Mouse (Mus musculus) hindbrain, embryonic 15.5 days (tissue): ENCODE measurements around the gene Spry2. TPM values are rescaled to one million over a fixed set of nuclear protein-coding genes. Genes with fewer than 3 reads are reported as not detected.

ENCODE experiments used
- ATAC-seq: fragments of 200-750 bp; cut with Nextera tagmentation; 2 replicates; pipeline ENCODE4 v1.8.0; 2017; ENCODE audit warnings: low read depth, moderate number of reproducible peaks, moderate TSS enrichment; ENCODE audit not compliant: low FRiP score
- H3K27ac ChIP-seq: fragments of 300-500 bp; sonication (generic); replicated peaks from 2 replicates; pipeline ENCODE4 v1.5.1; 2015; ENCODE audit warnings: mild to moderate bottlenecking, inconsistent platforms
- H3K27me3 ChIP-seq: fragments of 300-500 bp; sonication (generic); 2 replicates; pipeline ENCODE4 v1.6.1; 2015; ENCODE audit warnings: control low read depth, inconsistent platforms
- H3K36me3 ChIP-seq: fragments of 300-500 bp; sonication (generic); 2 replicates; pipeline ENCODE4 v1.6.1; 2015; ENCODE audit warnings: control low read depth, inconsistent platforms
- H3K4me1 ChIP-seq: fragments of 300-500 bp; sonication (generic); replicated peaks from 2 replicates; pipeline ENCODE4 v1.6.1; 2015; ENCODE audit warnings: control low read depth, inconsistent platforms
- H3K4me2 ChIP-seq: fragments of 300-500 bp; sonication (generic); 2 replicates; pipeline ENCODE4 v1.6.1; 2015; ENCODE audit warnings: moderate library complexity, mild to moderate bottlenecking, inconsistent platforms
- H3K4me3 ChIP-seq: fragments of 300-500 bp; sonication (generic); 2 replicates; pipeline ENCODE4 v1.5.1; 2015; ENCODE audit warnings: mild to moderate bottlenecking, inconsistent platforms
- H3K9ac ChIP-seq: fragments of 300-500 bp; sonication (generic); 2 replicates; pipeline ENCODE4 v1.6.1; 2015; ENCODE audit warnings: inconsistent platforms
- H3K9me3 ChIP-seq: fragments of 300-500 bp; sonication (generic); 2 replicates; pipeline ENCODE4 v1.6.1; 2016; ENCODE audit warnings: control low read depth, inconsistent platforms
- WGBS: fragments of 180-500 bp; shearing (Covaris S2); methylation state at CpG from one replicate; pipeline ENCODE4 v1.1.7; 2015; 5-methylcytosine and 5-hydroxymethylcytosine counted together
- polyA plus RNA-seq: library from polyadenylated mRNA; unstranded; fragments of >200 nt; fragmentation: Nextera tagmentation; extraction: Ambion mirVana; gene quantifications from 2 replicates; pipeline ENCODE4 v1.2.1, GENCODE M21; 2015

The Spry2 gene
- 35.2 and 35.5 TPM in 2 replicates for polyA plus RNA-seq

DNA sequence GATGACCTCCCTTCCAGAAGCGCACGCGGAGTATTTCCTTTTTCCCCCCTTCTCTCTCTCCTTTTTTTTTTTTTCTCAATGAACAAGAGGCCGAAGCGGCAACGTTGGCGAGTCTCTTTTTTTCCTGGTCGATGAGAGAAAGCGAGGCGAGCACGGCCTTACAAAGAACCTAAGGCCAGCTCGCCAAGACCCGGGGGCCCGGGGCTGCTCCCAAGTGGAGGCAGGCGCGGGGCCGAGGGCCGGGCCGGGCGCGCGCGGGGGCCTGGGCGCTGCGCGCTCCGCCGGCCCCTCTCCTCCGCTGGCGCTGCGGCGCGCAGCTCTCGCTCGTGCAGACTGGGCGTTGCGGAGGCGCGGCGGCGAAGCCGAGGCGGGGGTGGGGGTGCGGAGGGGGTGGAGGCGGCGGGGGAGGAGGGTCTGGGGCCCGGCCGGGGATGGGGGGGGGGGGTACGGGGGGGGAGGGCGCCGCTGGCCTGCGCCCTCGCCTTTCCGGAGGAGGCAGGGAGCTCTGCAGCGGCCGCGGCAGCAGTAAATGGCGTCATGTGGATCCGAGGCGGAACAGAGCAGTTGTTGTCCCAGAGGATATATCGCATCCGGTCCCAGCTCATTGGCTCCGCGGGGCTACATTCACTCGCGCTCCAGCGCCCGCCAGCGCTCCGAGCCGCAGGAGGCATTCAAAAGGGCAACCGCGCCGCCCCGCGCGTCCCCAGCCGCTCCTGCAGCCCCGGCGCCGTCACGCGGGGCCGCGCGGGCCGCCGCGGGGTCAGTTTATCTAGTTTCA, at the start of gene Spry2:
Gene Spry2, minus strand, starts transcription at position 29 of the 778 bp plus-strand sequence.
- H3K4me1 ChIP-seq: peaks cover 25% of the 10 kb centered on the region
- under 1% methylated on average over 58 of the region's 89 CpGs for WGBS
- peak within 1 kb of the TSS; percentile 86 for H3K4me2 ChIP-seq
- H3K4me3 ChIP-seq: peak within 1 kb of the TSS; percentile 84
- no peaks in the 10 kb centered on the region for H3K9me3 ChIP-seq
- no peaks in the 10 kb centered on the region for H3K27me3 ChIP-seq
- H3K36me3 ChIP-seq: no peaks in the 10 kb centered on the region
- ATAC-seq: peak; percentile 94
- H3K27ac ChIP-seq: peak within 1 kb of the TSS; percentile 98
- H3K9ac ChIP-seq: peak within 1 kb of the TSS; percentile 86

DNA sequence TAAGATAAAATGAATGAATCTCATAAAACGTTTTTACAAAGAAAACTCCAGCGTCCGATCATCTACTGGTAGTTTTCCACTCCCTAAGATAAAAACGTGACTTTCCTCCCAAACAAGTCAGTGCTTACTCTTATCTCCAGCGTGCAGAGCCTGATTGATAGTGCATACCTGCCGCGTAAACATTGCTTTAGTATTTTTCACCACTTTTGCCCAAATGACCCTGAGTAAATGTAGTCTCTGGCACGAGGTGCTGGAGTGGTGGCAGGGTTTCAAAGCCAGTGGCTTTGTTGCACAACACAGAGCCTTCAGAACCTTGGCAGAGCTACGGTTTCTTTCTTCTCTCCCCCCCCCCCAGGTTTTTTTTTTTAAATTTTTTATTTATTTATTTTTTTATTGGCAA, 44.7 kb upstream of the Spry2 start:
- Histone ChIP-seq H3K9ac (no peak overlapping the region), H3K27me3 (no peaks in the 10 kb centered on the region), H3K9me3 (no peaks in the 10 kb centered on the region), H3K4me2 (no peak overlapping the region), H3K27ac (no peak overlapping the region), H3K36me3 (no peaks in the 10 kb centered on the region), H3K4me3 (no peak overlapping the region), H3K4me1 (no peaks in the 10 kb centered on the region)
- 77% methylated on average over 9 of the region's 9 CpGs for WGBS
- ATAC-seq: no peak

DNA sequence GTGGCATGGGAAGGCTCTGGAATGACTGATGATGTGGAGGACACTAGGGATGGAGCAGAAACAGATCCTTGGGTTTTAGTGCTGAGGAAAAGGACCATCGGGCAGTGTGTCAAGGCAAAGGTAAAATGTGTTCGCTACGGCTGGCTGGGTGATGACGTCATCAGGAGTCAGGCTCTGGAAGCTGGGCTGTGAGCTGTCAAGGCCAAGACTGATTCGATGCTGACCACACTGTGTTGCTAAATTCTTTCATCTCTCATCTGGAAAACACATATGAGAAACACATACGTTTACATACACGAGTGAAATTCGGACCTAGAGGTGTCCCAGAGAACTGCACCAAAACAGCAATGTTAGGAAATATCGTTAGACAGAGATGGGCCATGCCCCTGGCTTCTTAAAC, 30.1 kb upstream of the Spry2 start:
- no peak for ATAC-seq
- no peaks in the 10 kb centered on the region for H3K36me3 ChIP-seq
- 85% methylated on average over 9 of the region's 9 CpGs for WGBS
- no peak overlapping the region for H3K9ac ChIP-seq
- no peaks in the 10 kb centered on the region for H3K9me3 ChIP-seq
- H3K4me3 ChIP-seq: no peak overlapping the region
- H3K27me3 ChIP-seq: 0 out of 2 replicates have a peak, but pooled peaks cover 3% of the 10 kb centered on the region
- 0 out of 2 replicates have a peak, but pooled peaks cover 4% of the 10 kb centered on the region for H3K4me1 ChIP-seq
- H3K27ac ChIP-seq: no peak overlapping the region
- H3K4me2 ChIP-seq: no peak overlapping the region

DNA sequence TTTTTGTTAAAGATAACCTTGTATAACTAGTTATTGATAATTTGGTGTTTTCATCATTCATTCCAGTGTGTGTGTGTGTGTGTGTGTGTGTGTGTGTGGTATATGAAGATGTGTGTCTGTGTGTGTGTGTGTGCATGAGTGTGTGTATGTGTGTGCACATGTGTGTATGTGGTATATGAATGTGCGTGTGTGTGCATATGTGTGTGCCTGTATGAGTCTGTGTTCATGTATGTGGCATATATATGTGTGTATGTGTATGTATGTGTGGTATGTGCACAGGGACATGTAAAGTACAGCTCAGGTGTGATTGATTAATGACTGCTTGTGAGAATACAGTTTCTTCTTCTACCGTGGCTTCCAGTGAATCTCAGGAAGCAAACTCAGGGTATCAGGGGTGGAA, 28.7 kb upstream of the Spry2 start:
- no peak for ATAC-seq
- Histone ChIP-seq H3K36me3 (no peaks in the 10 kb centered on the region), H3K9me3 (no peaks in the 10 kb centered on the region), H3K4me2 (no peak overlapping the region), H3K4me1 (peaks cover 15% of the 10 kb centered on the region), H3K27me3 (peaks cover 6% of the 10 kb centered on the region; the same call in 1 of the 2 replicates), H3K4me3 (no peak overlapping the region), H3K27ac (no peak overlapping the region), H3K9ac (no peak overlapping the region)
- 85% methylated on average over 2 of the region's 2 CpGs for WGBS

DNA sequence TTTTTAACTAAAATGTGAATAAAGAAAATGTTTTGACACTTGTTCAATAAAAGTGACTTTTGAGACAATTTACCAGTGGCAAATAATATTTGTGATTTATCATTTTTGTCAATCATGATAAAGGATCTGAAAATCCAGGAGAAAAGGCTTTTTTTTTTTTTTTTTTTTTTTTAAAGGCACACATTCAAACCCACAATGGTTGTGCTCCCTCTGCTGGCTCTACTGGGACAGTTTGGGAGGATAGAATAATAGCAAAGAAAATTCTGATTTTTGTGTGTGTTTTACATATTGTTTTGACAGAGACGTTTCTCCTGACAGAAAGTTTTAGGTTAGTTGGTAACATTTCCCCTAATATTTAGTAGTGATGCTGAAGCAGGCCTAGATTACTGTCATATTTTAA, 28.1 kb upstream of the Spry2 start:
- H3K9me3 ChIP-seq: no peaks in the 10 kb centered on the region
- 53% methylated on average over 1 of the region's 1 CpGs for whole genome bisulfite sequencing
- H3K9ac ChIP-seq: no peak overlapping the region
- no peak overlapping the region for H3K4me3 ChIP-seq
- no peak overlapping the region for H3K4me2 ChIP-seq
- no peak overlapping the region for H3K27ac ChIP-seq
- ATAC-seq: no peak
- H3K36me3 ChIP-seq: no peaks in the 10 kb centered on the region
- H3K27me3 ChIP-seq: peaks cover 10% of the 10 kb centered on the region; the same call in 1 of the 2 replicates
- peaks cover 19% of the 10 kb centered on the region for H3K4me1 ChIP-seq

DNA sequence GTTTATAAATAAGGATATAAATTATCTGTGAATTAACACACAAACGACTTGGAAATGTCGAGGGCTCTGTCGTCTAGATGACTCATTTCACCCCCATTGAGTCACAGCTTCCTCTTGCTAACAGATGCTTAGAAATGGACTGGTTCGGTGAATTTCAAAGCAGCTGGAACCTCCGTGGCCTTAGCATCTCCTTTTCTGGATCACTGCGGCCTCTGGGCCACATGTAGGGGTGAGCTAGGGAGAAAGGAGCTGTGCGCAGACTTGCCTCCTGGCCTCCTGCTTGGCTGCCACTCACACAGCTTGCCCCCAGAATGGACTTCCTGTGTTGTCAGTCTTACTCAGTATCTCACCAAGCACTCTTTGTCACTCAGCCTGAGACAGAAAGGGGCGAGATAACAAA, 26.3 kb upstream of the Spry2 start:
- H3K4me2 ChIP-seq: no peak overlapping the region
- H3K36me3 ChIP-seq: no peaks in the 10 kb centered on the region
- H3K4me1 ChIP-seq: peaks cover 19% of the 10 kb centered on the region
- no peak overlapping the region for H3K4me3 ChIP-seq
- no peak overlapping the region for H3K27ac ChIP-seq
- 10% methylated on average over 8 of the region's 8 CpGs for WGBS
- no peak overlapping the region for H3K9ac ChIP-seq
- no peak for ATAC-seq
- no peaks in the 10 kb centered on the region for H3K9me3 ChIP-seq
- peaks cover 10% of the 10 kb centered on the region; the same call in 1 of the 2 replicates for H3K27me3 ChIP-seq

DNA sequence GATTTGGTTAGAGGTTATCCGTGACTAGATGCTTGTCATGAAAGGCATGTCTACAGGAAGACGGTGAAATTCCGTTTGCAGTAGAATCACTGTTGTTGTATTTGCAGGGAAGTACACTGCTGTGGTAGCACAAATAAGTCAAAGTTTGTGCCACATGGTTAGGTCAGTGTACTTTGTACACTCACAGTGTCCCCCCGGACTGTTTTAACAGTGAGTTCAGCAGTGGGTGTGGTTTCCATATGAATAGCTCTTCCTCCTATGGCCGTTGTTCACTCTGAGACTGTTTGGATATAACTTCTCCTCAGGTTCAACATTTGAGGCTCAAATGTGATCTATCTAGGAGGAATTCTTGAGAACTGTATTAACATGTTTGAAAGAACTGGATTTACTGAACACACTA, 25.8 kb upstream of the Spry2 start:
- Histone ChIP-seq H3K9ac (no peak overlapping the region), H3K27me3 (peaks cover 10% of the 10 kb centered on the region; the same call in 1 of the 2 replicates), H3K27ac (no peak overlapping the region), H3K4me1 (peaks cover 19% of the 10 kb centered on the region), H3K9me3 (no peaks in the 10 kb centered on the region), H3K4me3 (no peak overlapping the region), H3K4me2 (no peak overlapping the region), H3K36me3 (no peaks in the 10 kb centered on the region)
- no peak for ATAC-seq
- 15% methylated on average over 5 of the region's 5 CpGs for WGBS

DNA sequence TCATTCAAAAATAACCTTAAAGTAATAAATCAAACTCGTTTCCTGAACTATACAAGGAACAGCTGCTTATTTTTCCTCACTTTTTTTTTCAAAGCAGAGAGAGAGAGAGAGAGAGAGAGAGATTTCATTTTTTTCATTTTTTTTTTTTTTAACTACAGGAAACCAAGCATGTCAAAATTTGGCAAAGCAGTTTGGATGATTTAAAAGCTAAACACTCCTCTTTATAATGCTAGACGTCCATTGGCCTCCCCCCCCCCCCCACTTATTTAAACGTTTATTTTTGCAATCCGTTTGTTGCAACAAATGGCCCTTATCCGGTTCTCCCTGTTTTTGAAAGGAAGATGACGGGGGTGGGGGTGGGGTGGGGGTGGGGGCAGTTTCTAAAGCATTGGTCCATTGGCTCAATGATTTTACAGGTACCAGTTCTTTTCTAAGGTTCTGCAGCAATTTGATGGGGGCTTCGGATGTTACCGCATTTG, 24.6 kb upstream of the Spry2 start:
- peaks cover 10% of the 10 kb centered on the region; the same call in 1 of the 2 replicates for H3K27me3 ChIP-seq
- WGBS: 3% methylated on average over 8 of the region's 8 CpGs
- no peak for ATAC-seq
- H3K9ac ChIP-seq: no peak overlapping the region
- H3K4me2 ChIP-seq: peak overlapping the region; percentile 39
- H3K27ac ChIP-seq: no peak overlapping the region
- H3K4me1 ChIP-seq: peaks cover 19% of the 10 kb centered on the region
- H3K36me3 ChIP-seq: no peaks in the 10 kb centered on the region
- no peaks in the 10 kb centered on the region for H3K9me3 ChIP-seq
- H3K4me3 ChIP-seq: no peak overlapping the region

DNA sequence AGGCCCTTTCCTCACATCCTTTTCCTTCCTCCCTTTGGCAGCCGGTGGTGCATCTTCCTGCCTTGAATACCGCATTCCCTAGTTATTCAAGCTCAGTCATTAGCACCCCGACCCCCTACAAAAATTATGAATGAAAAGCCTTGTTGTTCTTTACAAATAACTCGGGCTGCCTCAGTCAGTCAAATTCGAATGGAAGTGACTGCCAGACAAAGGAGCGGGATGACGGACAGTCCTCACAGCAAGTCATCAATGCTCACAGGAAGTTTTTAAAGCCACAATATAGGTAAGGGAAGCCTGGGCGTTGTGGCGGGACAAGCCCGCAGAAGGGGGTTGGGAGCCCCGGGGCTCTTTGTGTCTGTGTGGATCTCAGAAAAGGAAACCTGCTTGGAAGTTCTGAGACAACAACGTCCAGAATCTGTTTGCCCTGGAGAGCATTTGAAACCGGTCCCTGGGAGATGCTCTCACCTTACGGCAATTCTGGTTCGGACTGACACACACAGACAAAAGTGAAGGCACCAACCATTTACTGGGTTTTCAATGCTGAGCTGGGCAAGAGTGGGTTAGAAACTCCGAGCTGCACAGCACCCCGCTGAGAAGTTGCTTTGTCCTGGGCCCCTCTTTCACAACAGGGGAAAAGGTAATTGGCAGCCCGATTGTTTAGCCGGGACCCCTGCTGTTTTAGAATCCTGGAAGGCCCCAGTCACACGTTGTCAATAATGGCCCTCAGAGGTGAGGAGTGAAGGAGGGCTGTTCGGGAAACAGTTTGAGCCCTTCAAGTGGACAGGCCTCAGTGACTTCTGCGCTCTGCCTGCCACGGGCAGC, 24.0 kb upstream of the Spry2 start:
- Histone ChIP-seq H3K4me2 (peak overlapping the region; percentile 39), H3K36me3 (no peaks in the 10 kb centered on the region), H3K9ac (no peak overlapping the region), H3K4me1 (peaks cover 19% of the 10 kb centered on the region), H3K9me3 (no peaks in the 10 kb centered on the region), H3K4me3 (0 out of 2 replicates have a peak overlapping the region, but pooled peaks have one; percentile 19), H3K27ac (no peak overlapping the region), H3K27me3 (peaks cover 10% of the 10 kb centered on the region; the same call in 1 of the 2 replicates)
- 0 out of 2 replicates have a peak, but pooled peaks have one; percentile 19 for ATAC-seq
- 3% methylated on average over 23 of the region's 23 CpGs for WGBS

DNA sequence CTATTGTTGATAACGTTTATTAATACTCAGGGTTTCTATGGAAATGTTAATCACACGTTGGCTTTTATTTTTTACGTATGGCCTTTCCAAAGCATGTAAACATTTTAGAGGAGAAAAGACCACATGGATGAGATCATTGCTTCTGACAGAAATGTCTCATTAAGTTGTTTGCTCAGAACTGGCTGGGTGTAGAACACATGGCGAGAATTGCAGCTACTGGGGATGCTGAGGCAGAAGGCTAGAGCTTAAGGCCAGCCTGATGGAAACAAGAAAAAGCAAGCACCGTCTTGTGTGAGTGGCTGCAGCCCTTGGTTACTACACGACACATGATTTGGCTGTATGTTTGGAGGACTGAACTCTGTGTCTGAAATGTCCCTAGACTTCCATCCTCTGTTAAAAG, 10.6 kb upstream of the Spry2 start:
- no peak overlapping the region for H3K9ac ChIP-seq
- H3K4me1 ChIP-seq: no peaks in the 10 kb centered on the region
- no peaks in the 10 kb centered on the region for H3K36me3 ChIP-seq
- H3K9me3 ChIP-seq: no peaks in the 10 kb centered on the region
- H3K27ac ChIP-seq: no peak overlapping the region
- no peaks in the 10 kb centered on the region for H3K27me3 ChIP-seq
- no peak for ATAC-seq
- 85% methylated on average over 6 of the region's 6 CpGs for WGBS
- H3K4me3 ChIP-seq: no peak overlapping the region
- H3K4me2 ChIP-seq: no peak overlapping the region

DNA sequence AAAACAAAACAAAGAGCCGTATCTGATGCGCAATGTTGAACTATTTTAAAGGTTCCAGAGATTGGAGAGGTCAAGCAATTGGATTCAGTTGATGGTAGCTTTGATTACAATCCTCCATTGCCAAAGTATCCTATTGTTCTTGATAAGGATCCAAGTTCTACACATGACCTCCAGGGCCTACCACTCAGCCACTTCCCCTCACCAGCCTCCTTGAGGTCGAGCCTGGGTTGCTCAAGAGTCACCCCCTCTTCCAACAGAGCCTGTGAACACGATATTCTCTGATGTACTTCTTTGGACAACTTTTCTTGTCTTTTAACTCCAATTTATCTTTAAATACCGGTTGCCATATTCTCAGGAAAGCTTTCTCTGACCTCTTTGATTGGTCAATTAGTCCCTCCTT, 9.3 kb upstream of the Spry2 start:
- WGBS: 92% methylated on average over 5 of the region's 5 CpGs
- no peaks in the 10 kb centered on the region for H3K4me1 ChIP-seq
- no peak overlapping the region for H3K9ac ChIP-seq
- H3K36me3 ChIP-seq: no peaks in the 10 kb centered on the region
- no peak for ATAC-seq
- H3K4me3 ChIP-seq: no peak overlapping the region
- no peak overlapping the region for H3K27ac ChIP-seq
- no peak overlapping the region for H3K4me2 ChIP-seq
- no peaks in the 10 kb centered on the region for H3K9me3 ChIP-seq
- no peaks in the 10 kb centered on the region for H3K27me3 ChIP-seq

DNA sequence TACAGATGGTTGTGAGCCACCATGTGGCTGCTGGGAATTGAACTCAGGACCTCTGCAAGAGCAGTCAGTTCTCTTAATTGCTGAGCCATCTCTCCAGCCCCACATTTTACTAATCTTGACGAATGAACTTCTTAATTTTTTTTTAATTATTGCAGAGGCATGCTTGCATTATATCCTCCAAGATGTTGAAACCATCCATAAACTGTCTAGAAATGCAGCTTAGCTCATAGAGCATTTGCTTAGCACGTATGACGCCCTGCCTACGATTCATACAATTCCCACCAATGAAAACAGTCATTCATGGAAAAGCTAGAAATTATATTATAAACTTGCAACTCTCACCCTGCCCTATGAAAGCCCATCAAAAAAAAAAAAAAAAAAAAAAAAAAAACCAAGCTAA, 8.9 kb upstream of the Spry2 start:
- H3K4me2 ChIP-seq: no peak overlapping the region
- no peak overlapping the region for H3K9ac ChIP-seq
- ATAC-seq: no peak

More for the DNA sequence above, 8.9 kb upstream of the Spry2 start:
- Histone ChIP-seq H3K9me3 (no peaks in the 10 kb centered on the region), H3K4me1 (no peaks in the 10 kb centered on the region), H3K4me3 (no peak overlapping the region), H3K36me3 (no peaks in the 10 kb centered on the region), H3K27ac (no peak overlapping the region), H3K27me3 (no peaks in the 10 kb centered on the region)
- 94% methylated on average over 4 of the region's 4 CpGs for WGBS
